8 mouse cellular contexts compared by ENCODE assay signal in the genomic region with DNA sequence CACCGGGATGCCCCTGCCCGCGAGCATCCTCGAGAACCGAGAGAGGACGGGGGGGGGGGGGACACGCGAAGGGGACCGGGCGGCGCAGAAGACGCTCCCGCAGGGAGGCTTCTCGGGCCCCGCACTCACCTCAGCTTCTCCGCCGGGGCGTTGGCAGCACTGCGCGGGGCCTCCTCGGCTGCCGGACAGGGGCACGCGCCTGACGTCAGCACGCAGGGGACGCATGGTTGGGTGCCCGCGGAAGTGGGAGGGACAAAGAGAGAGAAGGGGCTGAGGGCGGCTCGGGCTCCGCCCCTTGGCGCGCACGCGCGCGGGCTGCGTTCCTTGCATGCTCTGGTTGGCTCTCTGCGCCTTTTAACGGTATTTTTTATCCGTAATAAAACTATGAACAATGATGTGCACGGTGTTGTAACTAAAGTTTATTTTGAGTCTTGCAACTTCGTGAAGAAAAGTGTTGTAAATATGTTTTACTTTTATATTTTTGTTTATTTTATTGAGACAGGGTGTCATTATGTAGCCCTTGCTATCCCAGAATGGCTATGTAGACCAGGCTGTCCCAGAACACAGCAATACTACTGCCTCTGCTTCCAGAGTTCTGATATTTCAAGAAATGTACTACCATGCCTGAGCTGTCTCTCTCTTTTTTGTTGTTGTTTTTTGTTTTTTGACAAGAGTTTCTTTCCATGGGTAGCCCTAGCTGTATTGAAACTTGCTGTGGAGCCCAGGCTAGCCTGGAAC. TPM values are rescaled to one million over a fixed set of nuclear protein-coding genes. Genes with fewer than 3 reads are reported as not detected.
DNase-seq lines count a peak whose midpoint lies in the region; ATAC-seq lines count a peak whose summit lies in the region.

A gene (minus strand): TSS at position 204 of the 738 bp plus-strand sequence.

- no peaks in the 10 kb centered on the region for H3K27me3 ChIP-seq in forebrain, embryonic 14.5 days (replicated peaks; ENCODE audit: control insufficient read depth, insufficient read depth, low read length)
- no peaks in the 10 kb centered on the region for H3K27me3 ChIP-seq in neural tube, embryonic 15.5 days (replicated peaks)

- H3K4me2 ChIP-seq in forebrain, embryonic 14.5 days (ENCODE audit: low read length): peak within 1 kb of the TSS; percentile 61
- peak within 1 kb of the TSS; percentile 70 for H3K4me2 ChIP-seq in neural tube, embryonic 15.5 days

- peak within 1 kb of the TSS; percentile 96 for H3K27ac ChIP-seq in forebrain, embryonic 14.5 days (ENCODE audit: low read depth, low read length)
- H3K27ac ChIP-seq in neural tube, embryonic 15.5 days (replicated peaks): peak within 1 kb of the TSS; percentile 98

- DNase-seq in ES-CJ7 (ENCODE audit: low read depth, low spot score): peak; percentile 95
- DNase-seq in cerebellum, adult 11 months: peak; percentile 98
- DNase-seq in forebrain, embryonic 14.5 days (ENCODE audit: low spot score): peak; percentile 98
- DNase-seq in heart, postnatal 14 days: peak; percentile 99 to 100
- DNase-seq in layer of hippocampus, adult 11-12 months (ENCODE audit: low spot score): peak; percentile 98
- DNase-seq in lung, adult 18-20 months: peak; percentile 98 to 99
- peak; percentile 99 for DNase-seq in testis, postnatal 14 days (ENCODE audit: low spot score)

- intact Hi-C loops in heart, postnatal 14 days (cut with DNase I): no loop called here

- no peaks in the 10 kb centered on the region for H3K9me3 ChIP-seq in forebrain, embryonic 14.5 days (replicated peaks; ENCODE audit: control insufficient read depth, low read length)
- H3K9me3 ChIP-seq in neural tube, embryonic 15.5 days (replicated peaks): no peaks in the 10 kb centered on the region

- ATAC-seq in forebrain, embryonic 14.5 days: peak; percentile 98
- peak; percentile 97 for ATAC-seq in neural tube, embryonic 15.5 days (ENCODE audit: low FRiP score)

- under 1% methylated on average over 36 of the region's 44 CpGs for WGBS in forebrain, embryonic 14.5 days
- under 1% methylated on average over 35 of the region's 44 CpGs for WGBS in neural tube, embryonic 15.5 days

- H3K36me3 ChIP-seq in forebrain, embryonic 14.5 days (ENCODE audit: control insufficient read depth, insufficient read depth, low read length): no peaks in the 10 kb centered on the region
- H3K36me3 ChIP-seq in neural tube, embryonic 15.5 days: no peaks in the 10 kb centered on the region

- H3K4me3 ChIP-seq in forebrain, embryonic 14.5 days (ENCODE audit: low read depth, low read length): peak within 1 kb of the TSS; percentile 99
- H3K4me3 ChIP-seq in neural tube, embryonic 15.5 days (replicated peaks): peak within 1 kb of the TSS; percentile 95

- H3K4me1 ChIP-seq in forebrain, embryonic 14.5 days (ENCODE audit: control insufficient read depth, insufficient read depth, low read length): peaks cover 15% of the 10 kb centered on the region
- peaks cover 35% of the 10 kb centered on the region for H3K4me1 ChIP-seq in neural tube, embryonic 15.5 days

- H3K9ac ChIP-seq in forebrain, embryonic 14.5 days (ENCODE audit: low read length): peak within 1 kb of the TSS; percentile 99
- H3K9ac ChIP-seq in neural tube, embryonic 15.5 days (replicated peaks): peak within 1 kb of the TSS; percentile 100

RNA-seq across cellular contexts. Expression of the gene that starts here (rescaled TPM):
- polyA plus RNA-seq in forebrain, embryonic 14.5 days (2014; fragmentation: Nextera tagmentation; extraction: Ambion mirVana): 928 and 953 TPM in 2 replicates
- 100 to 1,000 TPM; 182 to 187 TPM for total RNA-seq in heart, postnatal 14 days (2021)
- polyA plus RNA-seq in neural tube, embryonic 15.5 days (2015; fragmentation: Nextera tagmentation; extraction: Ambion mirVana): 923 and 961 TPM in 2 replicates

Comparison
In these comparisons a context has a peak if more than half of its experiments do, and no peak if none do; other contexts are left out.
1. Peak in every context shown above with its lines: DNase-seq, ATAC-seq, H3K4me3 ChIP-seq and H3K27ac ChIP-seq.